Mouse (Mus musculus) spleen, adult 2 months (tissue): ENCODE data around the gene Fam118a.

Source experiments
- CTCF ChIP-seq: fragments of 200-500 bp; IDR thresholded peaks from 2 replicates; pipeline ENCODE4 v1.5.1; 2011; ENCODE audit warnings: mild to moderate bottlenecking, inconsistent platforms; ENCODE audit not compliant: insufficient read depth, insufficient read length, insufficient replicate concordance; ENCODE audit errors: extremely low read depth
- POLR2A ChIP-seq: fragments of 200-500 bp; IDR thresholded peaks from 2 replicates; pipeline ENCODE4 v1.6.1; 2011; ENCODE audit warnings: low read depth, low read length, inconsistent platforms

DNA sequence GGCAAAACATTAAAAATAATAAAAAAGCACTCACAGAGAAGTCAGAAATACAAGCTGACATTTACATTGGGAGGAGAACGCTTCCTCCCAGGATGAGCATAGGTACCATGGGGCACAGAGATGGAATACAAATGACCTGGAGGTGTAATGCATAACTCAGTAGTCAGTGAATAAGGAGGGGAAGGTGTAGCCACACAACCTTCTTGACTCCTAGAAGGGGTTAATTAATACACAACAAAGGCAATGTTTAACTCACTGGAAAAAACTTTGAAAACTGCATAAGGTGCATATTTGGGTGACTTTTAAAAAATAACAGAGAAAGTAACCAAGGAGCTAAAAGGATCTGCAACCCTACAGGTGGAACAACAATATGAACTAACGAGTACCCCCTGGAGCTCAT is 43.9 kb downstream of the Fam118a start:
- TF ChIP-seq CTCF, result no peak
- no peak for TF ChIP-seq POLR2A
